Mouse (Mus musculus) kidney, embryonic 15.5 days (tissue): Measurements from ENCODE around the gene Lsm4. TPM values are rescaled to one million over a fixed set of nuclear protein-coding genes. Genes with fewer than 3 reads are reported as not detected.

Experiments used
- ATAC-seq: fragments of 200-750 bp; cut with Nextera tagmentation; replicated peaks from 2 replicates; pipeline ENCODE4 v1.8.0; 2017; ENCODE audit warnings: moderate TSS enrichment; ENCODE audit not compliant: low FRiP score
- H3K27ac ChIP-seq: fragments of 300-500 bp; sonication (generic); 2 replicates; pipeline ENCODE4 v1.5.1; 2015; ENCODE audit warnings: mild to moderate bottlenecking, inconsistent platforms
- H3K27me3 ChIP-seq: fragments of 300-500 bp; sonication (generic); 2 replicates; pipeline ENCODE4 v1.6.1; 2015; ENCODE audit warnings: inconsistent platforms
- H3K36me3 ChIP-seq: fragments of 300-500 bp; sonication (generic); 2 replicates; pipeline ENCODE4 v1.6.1; 2015; ENCODE audit warnings: inconsistent platforms
- H3K4me1 ChIP-seq: fragments of 300-500 bp; sonication (generic); 2 replicates; pipeline ENCODE4 v1.6.1; 2015; ENCODE audit warnings: inconsistent platforms
- H3K4me2 ChIP-seq: fragments of 300-500 bp; sonication (generic); 2 replicates; pipeline ENCODE4 v1.6.1; 2015; ENCODE audit warnings: moderate library complexity, mild to moderate bottlenecking, inconsistent platforms
- H3K4me3 ChIP-seq: fragments of 300-500 bp; sonication (generic); replicated peaks from 2 replicates; pipeline ENCODE4 v1.5.1; 2015; ENCODE audit warnings: mild to moderate bottlenecking, inconsistent platforms
- H3K9ac ChIP-seq: fragments of 300-500 bp; sonication (generic); 2 replicates; pipeline ENCODE4 v1.6.1; 2015; ENCODE audit warnings: mild to moderate bottlenecking, inconsistent platforms
- H3K9me3 ChIP-seq: fragments of 300-500 bp; sonication (generic); replicated peaks from 2 replicates; pipeline ENCODE4 v1.6.1; 2016; ENCODE audit warnings: inconsistent platforms
- WGBS: fragments of 180-500 bp; shearing (Covaris S2); methylation state at CpG from one replicate; pipeline ENCODE4 v1.1.7; 2015; ENCODE audit warnings: mixed read lengths; 5-methylcytosine and 5-hydroxymethylcytosine counted together
- polyA plus RNA-seq: library from polyadenylated mRNA; unstranded; fragments of >200 nt; fragmentation: Nextera tagmentation; extraction: Ambion mirVana; gene quantifications from 2 replicates; pipeline ENCODE4 v1.2.1, GENCODE M21; 2015

Lsm4 gene
- polyA plus RNA-seq, 1 experiment from 2014 or later: 291 TPM

GRCm38 (mm10) chr8:70636838-70637237 is 36.2 kb upstream of the Lsm4 start:
- Histone ChIP-seq H3K4me1 (peaks cover 64% of the 10 kb centered on the region), H3K4me2 (no peak overlapping the region), H3K4me3 (no peak overlapping the region), H3K9ac (no peak overlapping the region), H3K9me3 (no peaks in the 10 kb centered on the region), H3K36me3 (no peaks in the 10 kb centered on the region), H3K27me3 (no peaks in the 10 kb centered on the region), H3K27ac (peak overlapping the region; percentile 41; the same call in 1 of the 2 replicates)
- 42% methylated on average over 8 of the region's 8 CpGs for WGBS
- no peak for ATAC-seq

- no peaks in the 10 kb centered on the region for H3K36me3 ChIP-seq
- no peaks in the 10 kb centered on the region for H3K9me3 ChIP-seq
- peaks cover 47% of the 10 kb centered on the region for H3K4me1 ChIP-seq
- H3K27ac ChIP-seq: no peak overlapping the region
- ATAC-seq: no peak
- H3K9ac ChIP-seq: no peak overlapping the region
- H3K27me3 ChIP-seq: no peaks in the 10 kb centered on the region
- 68% methylated on average over 9 of the region's 9 CpGs for WGBS
- no peak overlapping the region for H3K4me3 ChIP-seq
- H3K4me2 ChIP-seq: no peak overlapping the region
Observed at GRCm38 (mm10) chr8:70638752-70639151, 34.3 kb upstream of the Lsm4 start.

- WGBS: 68% methylated on average over 3 of the region's 3 CpGs
- H3K27ac ChIP-seq: no peak overlapping the region
- ATAC-seq: no peak
- H3K4me3 ChIP-seq: no peak overlapping the region
- H3K9me3 ChIP-seq: no peaks in the 10 kb centered on the region
- H3K9ac ChIP-seq: no peak overlapping the region
- no peaks in the 10 kb centered on the region for H3K36me3 ChIP-seq
- H3K4me2 ChIP-seq: no peak overlapping the region
- H3K4me1 ChIP-seq: peaks cover 38% of the 10 kb centered on the region
- no peaks in the 10 kb centered on the region for H3K27me3 ChIP-seq
Observed at GRCm38 (mm10) chr8:70643019-70643418, 30.0 kb upstream of the Lsm4 start.

- H3K4me2 ChIP-seq: no peak overlapping the region
Observed at GRCm38 (mm10) chr8:70644065-70644464, 29.0 kb upstream of the Lsm4 start.

GRCm38 (mm10) chr8:70645501-70646224 is 27.4 kb upstream of the Lsm4 start:
- Histone ChIP-seq H3K27me3 (no peaks in the 10 kb centered on the region), H3K27ac (peak overlapping the region; percentile 60), H3K9me3 (no peaks in the 10 kb centered on the region), H3K36me3 (peaks cover 21% of the 10 kb centered on the region), H3K4me1 (peaks cover 51% of the 10 kb centered on the region), H3K9ac (no peak overlapping the region), H3K4me2 (peak overlapping the region; percentile 8; the same call in 1 of the 2 replicates), H3K4me3 (no peak overlapping the region)
- 30% methylated on average over 17 of the region's 17 CpGs for WGBS
- peak; percentile 24; the same call in 1 of the 2 replicates for ATAC-seq

More at GRCm38 (mm10) chr8:70644065-70644464, 29.0 kb upstream of the Lsm4 start:
- Histone ChIP-seq H3K9ac (no peak overlapping the region), H3K27ac (no peak overlapping the region), H3K27me3 (no peaks in the 10 kb centered on the region), H3K9me3 (no peaks in the 10 kb centered on the region), H3K4me1 (peaks cover 42% of the 10 kb centered on the region), H3K36me3 (peaks cover 7% of the 10 kb centered on the region; the same call in 1 of the 2 replicates), H3K4me3 (no peak overlapping the region)
- no peak for ATAC-seq
- WGBS: 89% methylated on average over 2 of the region's 2 CpGs

GRCm38 (mm10) chr8:70646369-70646768 is 26.7 kb upstream of the Lsm4 start:
- no peak overlapping the region for H3K9ac ChIP-seq
- no peaks in the 10 kb centered on the region for H3K9me3 ChIP-seq
- H3K27ac ChIP-seq: peak overlapping the region; percentile 60; the same call in 1 of the 2 replicates

GRCm38 (mm10) chr8:70646775-70647174 is 26.3 kb upstream of the Lsm4 start:
- Histone ChIP-seq H3K27ac (no peak overlapping the region), H3K27me3 (no peaks in the 10 kb centered on the region), H3K9ac (no peak overlapping the region), H3K36me3 (peaks cover 32% of the 10 kb centered on the region), H3K4me1 (peaks cover 51% of the 10 kb centered on the region), H3K9me3 (no peaks in the 10 kb centered on the region), H3K4me2 (no peak overlapping the region), H3K4me3 (no peak overlapping the region)
- no peak for ATAC-seq

More at GRCm38 (mm10) chr8:70646369-70646768, 26.7 kb upstream of the Lsm4 start:
- Histone ChIP-seq H3K4me2 (peak overlapping the region; percentile 8; the same call in 1 of the 2 replicates), H3K4me1 (peaks cover 51% of the 10 kb centered on the region), H3K36me3 (peaks cover 28% of the 10 kb centered on the region), H3K27me3 (no peaks in the 10 kb centered on the region), H3K4me3 (no peak overlapping the region)
- WGBS: 67% methylated on average over 6 of the region's 6 CpGs
- no peak for ATAC-seq

GRCm38 (mm10) chr8:70647343-70648163 is 25.5 kb upstream of the Lsm4 start:
- Histone ChIP-seq H3K4me2 (no peak overlapping the region), H3K9ac (no peak overlapping the region), H3K27ac (peak overlapping the region; percentile 70), H3K27me3 (no peaks in the 10 kb centered on the region), H3K4me3 (no peak overlapping the region), H3K4me1 (peaks cover 51% of the 10 kb centered on the region), H3K9me3 (no peaks in the 10 kb centered on the region), H3K36me3 (peaks cover 40% of the 10 kb centered on the region)
- WGBS: 26% methylated on average over 8 of the region's 8 CpGs
- ATAC-seq: peak; percentile 26; the same call in 1 of the 2 replicates

GRCm38 (mm10) chr8:70648164-70648442 is 24.9 kb upstream of the Lsm4 start:
- Histone ChIP-seq H3K27me3 (no peaks in the 10 kb centered on the region), H3K27ac (peak overlapping the region; percentile 70), H3K9me3 (no peaks in the 10 kb centered on the region), H3K4me3 (no peak overlapping the region), H3K4me1 (peaks cover 51% of the 10 kb centered on the region), H3K4me2 (no peak overlapping the region), H3K9ac (no peak overlapping the region), H3K36me3 (peaks cover 46% of the 10 kb centered on the region)
- ATAC-seq: no peak
- 23% methylated on average over 1 of the region's 1 CpGs for whole genome bisulfite sequencing

GRCm38 (mm10) chr8:70648921-70649320 is 24.1 kb upstream of the Lsm4 start:
- no peaks in the 10 kb centered on the region for H3K9me3 ChIP-seq
- no peak overlapping the region for H3K9ac ChIP-seq
- no peak for ATAC-seq
- peaks cover 50% of the 10 kb centered on the region for H3K36me3 ChIP-seq
- 67% methylated on average over 3 of the region's 3 CpGs for WGBS
- H3K27me3 ChIP-seq: no peaks in the 10 kb centered on the region
- H3K4me1 ChIP-seq: peaks cover 54% of the 10 kb centered on the region
- H3K4me3 ChIP-seq: no peak overlapping the region
- peak overlapping the region; percentile 70 for H3K27ac ChIP-seq
- no peak overlapping the region for H3K4me2 ChIP-seq

GRCm38 (mm10) chr8:70649324-70649723 is 23.7 kb upstream of the Lsm4 start:
- Histone ChIP-seq H3K36me3 (peaks cover 50% of the 10 kb centered on the region), H3K4me2 (no peak overlapping the region), H3K27ac (peak overlapping the region; percentile 70), H3K4me1 (peaks cover 54% of the 10 kb centered on the region), H3K9me3 (no peaks in the 10 kb centered on the region), H3K4me3 (no peak overlapping the region), H3K27me3 (no peaks in the 10 kb centered on the region), H3K9ac (0 out of 2 replicates have a peak overlapping the region, but pooled peaks have one; percentile 14)
- WGBS: 70% methylated on average over 4 of the region's 4 CpGs
- peak; percentile 47 for ATAC-seq

- no peak overlapping the region for H3K4me3 ChIP-seq
- H3K27me3 ChIP-seq: no peaks in the 10 kb centered on the region
- 97% methylated on average over 17 of the region's 17 CpGs for WGBS
- H3K27ac ChIP-seq: 0 out of 2 replicates have a peak overlapping the region, but pooled peaks have one; percentile 70
- peaks cover 60% of the 10 kb centered on the region for H3K36me3 ChIP-seq
- H3K4me2 ChIP-seq: no peak overlapping the region
- no peak for ATAC-seq
- H3K4me1 ChIP-seq: peaks cover 50% of the 10 kb centered on the region
- no peaks in the 10 kb centered on the region for H3K9me3 ChIP-seq
- H3K9ac ChIP-seq: no peak overlapping the region
Observed at GRCm38 (mm10) chr8:70650351-70650750, 22.7 kb upstream of the Lsm4 start.
